Mouse (Mus musculus) testis, postnatal 10 days (tissue): ENCODE data around the gene Tnks2.
"Not testable (repeated sequence)": the region's sequence is repeated elsewhere in the genome, so short reads cannot be mapped to it uniquely, and the experiment has no call there.

Experiments
- DNase-seq: peaks from one replicate; pipeline ENCODE4 v3.0.0; 2021; ENCODE audit warnings: low spot score

Gene Tnks2

DNA sequence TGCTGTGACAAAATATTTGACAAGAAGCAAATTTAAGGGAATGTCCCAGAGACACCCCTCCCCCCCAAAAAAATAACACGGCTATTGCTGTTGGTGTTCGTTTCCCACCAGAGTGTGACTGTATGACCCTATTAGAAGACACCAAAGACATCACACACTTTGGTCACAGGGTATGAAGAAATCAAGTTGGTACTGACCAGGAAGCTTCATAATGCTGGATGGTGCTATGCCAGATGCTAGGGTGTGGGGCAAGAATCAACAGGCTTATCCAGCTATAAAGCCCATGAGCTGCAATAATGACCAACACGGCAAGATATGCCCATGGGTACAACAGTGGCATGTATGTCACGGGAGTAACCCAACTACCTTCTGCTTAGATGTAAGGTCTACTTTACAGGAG is 11.3 kb upstream of the Tnks2 start:
- DNase-seq, result no peak

DNA sequence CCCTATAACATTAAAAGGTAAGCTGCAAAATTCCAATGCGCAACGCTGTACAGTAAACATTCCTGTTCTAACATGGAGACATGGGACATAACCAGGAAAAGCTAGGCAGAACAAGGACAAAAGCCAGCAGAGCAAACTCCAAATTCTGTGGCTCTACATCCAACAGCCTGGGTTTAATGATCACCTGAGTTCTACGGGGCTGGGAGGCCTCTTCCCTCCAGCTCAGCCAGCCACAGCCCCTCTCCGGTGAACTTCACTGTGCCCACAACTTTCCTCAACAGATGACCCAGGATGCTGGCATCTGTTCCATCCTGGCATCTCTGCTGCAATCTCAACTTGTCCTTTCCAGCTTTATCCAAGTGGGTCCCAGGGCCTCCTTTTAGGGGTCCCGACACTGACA is 6.4 kb upstream of the Tnks2 start:
- no peak for DNase-seq

DNA sequence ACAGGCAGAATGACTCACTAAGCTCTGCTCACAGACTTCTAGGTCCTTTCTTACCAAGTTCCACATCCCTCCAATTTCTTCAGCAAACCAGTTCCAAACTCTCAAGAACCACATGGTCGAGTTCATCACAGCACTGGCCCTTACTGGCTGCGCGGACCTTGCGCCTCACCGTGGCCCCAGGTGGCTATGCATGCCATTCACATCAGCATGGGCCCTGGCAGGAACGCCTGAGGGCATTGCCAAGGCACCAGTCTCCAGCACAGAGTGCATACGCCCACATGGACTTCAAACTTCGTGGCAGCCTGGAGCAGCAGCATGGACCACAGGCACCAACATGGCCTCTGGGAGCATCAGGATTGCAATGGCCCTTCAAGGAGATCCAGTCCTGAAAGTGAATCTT is 5.7 kb upstream of the Tnks2 start:
- no peak for DNase-seq

DNA sequence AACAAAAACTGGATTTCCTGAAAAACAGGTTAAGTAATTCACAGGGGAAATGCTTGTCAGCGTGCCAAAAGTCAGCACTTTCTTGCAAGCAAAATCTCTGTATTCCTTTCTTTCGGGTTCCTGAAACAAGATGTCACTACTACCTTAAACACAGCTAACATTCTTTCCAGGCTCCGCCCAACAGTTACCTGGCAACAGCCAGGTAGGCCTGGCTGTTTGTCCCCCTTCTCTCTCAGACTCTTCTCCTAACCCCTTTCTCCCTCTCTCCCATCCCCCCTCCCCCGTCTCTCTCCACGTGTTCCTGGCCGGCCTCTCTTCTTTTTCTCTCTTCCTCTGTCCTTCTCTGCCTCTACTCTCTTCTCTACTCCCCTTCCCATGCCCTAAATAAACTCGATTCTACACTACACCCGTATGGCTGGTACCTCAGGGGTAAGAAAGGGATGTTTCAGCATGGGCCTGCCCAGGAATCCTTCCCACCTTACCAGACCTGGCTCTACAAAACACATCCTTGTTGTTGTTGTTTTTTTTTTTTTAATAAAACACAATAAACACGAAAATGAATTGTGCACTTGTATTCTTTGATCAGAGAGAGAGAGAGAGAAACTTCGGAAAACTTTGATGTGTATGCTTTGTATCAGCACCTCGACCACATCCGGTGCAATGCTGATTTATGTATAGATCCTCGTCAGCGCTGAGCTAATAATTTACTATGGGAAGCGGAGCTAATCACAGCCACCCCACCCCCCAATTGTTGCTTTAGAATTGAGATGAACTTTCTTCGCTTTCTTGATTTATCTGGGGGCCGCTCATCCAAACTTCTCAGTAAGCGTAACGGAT is 863 bp upstream of the Tnks2 start:
- DNase-seq, result peak; percentile 63

DNA sequence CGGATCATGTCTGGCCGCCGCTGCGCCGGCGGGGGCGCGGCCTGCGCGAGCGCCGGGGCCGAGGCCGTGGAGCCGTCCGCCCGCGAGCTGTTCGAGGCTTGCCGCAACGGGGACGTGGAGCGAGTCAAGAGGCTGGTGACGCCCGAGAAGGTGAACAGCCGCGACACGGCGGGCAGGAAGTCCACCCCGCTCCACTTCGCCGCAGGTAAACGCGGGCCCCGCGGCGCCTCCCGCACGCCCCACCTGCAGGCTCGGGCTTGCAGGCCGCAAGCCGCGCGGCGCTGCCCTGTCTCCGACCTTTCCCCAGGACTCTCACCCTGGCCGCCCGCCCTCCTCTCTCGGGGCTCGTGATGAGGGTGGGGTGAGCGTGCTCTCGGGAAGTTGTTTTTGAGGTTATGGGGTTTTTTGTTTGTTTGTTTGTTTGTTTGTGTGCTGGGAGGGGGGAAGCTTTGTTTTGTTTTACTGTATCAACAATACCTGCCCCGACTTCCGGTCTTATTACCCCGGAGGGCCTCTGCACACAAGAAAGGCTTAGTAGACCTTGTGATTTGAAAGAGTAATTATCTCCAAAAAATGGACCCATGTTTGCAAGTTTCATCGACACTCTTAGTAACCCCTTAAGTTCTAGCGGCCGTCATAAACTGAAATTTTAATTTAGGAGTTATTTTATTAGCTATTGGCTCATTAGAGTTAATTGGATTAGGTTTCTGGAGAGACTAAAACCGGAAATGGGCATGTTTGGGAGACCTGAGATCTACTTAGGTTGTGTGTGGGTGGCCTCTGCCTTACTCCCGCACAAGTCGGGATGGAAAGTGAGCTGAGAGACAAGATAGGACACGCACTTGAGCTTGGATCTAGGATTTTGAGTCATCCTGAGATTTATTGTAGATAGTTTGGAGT is 750 bp downstream of the Tnks2 start:
- DNase-seq, result peak; percentile 66

DNA sequence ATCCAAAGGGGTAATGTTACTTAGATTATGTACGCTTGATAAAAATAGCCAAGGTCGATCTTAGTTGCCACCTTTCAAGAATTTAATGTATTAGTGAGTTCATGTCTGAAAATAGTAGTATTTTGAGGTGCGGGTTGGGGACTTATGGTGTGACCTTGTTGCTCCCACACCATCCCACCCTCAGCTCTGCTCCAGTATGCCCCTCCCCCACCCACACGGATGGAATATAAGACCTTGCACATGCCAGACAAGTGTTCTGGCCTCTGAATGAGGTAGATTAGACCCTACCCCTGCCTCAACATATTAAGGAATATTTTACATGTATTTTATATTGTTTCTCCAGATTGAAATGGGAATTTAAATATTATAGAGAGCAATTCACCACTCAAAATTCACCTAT is 2.0 kb downstream of the Tnks2 start:
- peak; percentile 50 for DNase-seq

DNA sequence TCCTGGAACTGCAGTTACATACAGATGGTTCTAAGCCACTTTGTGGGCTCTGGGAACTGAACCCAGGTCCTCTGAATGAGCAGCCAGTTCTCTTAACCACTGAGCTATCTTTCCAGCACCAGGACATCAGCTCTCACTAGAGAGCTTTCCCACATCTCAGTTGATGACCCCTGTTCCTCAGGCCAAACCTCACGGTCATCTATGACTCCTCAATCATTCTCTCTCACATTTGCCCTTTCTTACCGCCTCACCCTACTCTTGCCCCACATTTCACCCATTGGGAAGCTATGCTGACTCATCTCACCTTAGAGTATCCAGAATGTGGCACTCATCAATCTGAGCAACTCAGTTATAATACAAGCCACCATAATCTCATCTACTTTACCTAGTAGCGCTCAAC is 6.3 kb downstream of the Tnks2 start:
- no peak for DNase-seq

DNA sequence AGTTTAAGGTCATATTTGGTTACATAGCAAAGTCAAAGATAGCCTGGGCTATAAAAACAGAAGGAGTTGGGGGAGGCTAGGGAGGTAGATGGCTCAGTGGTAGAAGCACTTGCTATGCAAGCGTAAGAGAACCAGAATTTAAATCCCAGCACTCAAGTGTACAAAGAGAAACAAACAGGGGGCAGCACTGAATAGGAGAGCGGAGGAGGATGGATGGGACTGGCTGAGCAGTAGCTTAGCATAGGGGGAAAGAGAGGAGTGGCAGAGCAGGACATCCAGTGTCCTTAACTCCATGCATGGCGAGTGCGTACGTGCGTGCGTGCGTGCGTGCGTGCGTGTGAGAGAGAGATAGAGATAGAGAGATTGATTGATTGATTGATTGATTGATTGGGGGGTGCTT is 9.8 kb downstream of the Tnks2 start:
- no peak for DNase-seq

DNA sequence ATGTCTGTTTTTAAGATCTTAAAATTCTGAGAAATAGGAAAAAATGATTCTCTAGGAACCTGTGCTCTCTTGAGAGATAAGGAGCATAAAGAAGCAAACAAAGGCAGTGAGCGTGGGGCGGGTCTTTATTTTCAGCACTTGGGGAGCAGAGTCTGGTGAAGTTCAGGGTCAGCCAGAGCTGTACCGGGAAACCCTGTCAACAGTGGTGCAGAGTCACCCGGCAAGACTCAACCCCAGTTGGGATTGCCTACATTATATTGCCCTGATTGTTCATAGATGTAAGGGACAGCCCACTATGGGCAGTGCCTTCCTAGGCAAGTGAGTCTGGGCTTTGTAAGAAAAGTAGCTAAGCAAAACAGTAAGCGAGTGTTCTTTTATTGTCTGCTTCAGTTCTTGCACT is 11.9 kb downstream of the Tnks2 start:
- DNase-seq, result no peak

DNA sequence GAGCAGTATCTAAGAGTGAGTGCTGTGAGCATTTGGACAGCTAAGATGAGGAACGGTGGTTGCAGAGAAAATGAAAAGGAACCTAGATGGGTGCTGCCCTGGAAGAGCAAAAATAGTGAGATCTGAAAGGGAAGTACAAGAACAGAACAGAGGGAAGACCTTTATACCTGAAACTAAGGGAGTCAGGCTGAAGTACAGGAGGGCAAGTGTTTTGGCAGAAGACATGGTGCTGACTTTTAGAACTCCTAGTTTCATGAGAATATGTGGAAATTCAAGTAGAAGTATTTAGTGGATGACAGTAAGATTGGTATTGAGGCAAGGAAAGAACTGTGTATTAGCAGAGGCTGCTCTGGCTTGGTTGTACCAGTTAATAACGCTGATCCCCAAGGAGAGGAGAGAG is 19.8 kb downstream of the Tnks2 start:
- no peak for DNase-seq

DNA sequence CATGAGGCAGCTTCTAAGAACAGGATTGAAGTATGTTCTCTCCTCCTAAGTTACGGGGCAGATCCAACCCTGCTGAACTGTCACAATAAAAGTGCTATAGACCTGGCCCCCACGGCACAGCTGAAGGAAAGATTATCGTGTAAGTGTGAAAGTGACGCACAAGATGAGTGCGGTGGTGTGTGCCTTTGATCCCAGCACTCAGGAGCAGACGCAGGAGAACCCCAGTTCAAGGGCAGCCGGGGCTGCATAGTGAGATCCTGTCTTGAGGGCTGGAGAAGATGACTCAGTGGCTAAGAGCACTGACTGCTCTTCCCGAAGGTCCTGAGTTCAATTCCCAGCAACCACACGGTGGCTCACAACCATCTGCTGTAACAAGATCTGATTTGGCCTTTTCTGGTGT is 23.8 kb downstream of the Tnks2 start:
- no peak for DNase-seq

DNA sequence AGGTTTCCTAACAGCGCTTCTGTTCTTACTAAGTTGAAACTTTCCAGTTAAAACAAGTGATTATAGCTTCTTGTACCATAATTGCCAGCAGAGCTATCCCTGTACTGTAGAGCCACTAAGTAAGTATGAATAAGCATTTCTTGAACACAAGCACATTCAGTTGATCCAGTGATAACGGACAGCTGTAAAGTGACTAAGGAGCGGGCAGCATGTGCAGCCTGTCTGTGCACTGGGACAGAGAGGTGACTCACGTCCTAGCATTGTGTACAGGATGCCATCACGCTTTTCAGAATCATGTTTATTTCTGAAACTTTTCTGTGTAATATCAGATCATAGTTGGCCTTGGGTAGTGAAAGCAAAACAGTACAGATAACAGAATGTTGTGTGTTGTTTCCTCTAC is 26.4 kb downstream of the Tnks2 start:
- no peak for DNase-seq

DNA sequence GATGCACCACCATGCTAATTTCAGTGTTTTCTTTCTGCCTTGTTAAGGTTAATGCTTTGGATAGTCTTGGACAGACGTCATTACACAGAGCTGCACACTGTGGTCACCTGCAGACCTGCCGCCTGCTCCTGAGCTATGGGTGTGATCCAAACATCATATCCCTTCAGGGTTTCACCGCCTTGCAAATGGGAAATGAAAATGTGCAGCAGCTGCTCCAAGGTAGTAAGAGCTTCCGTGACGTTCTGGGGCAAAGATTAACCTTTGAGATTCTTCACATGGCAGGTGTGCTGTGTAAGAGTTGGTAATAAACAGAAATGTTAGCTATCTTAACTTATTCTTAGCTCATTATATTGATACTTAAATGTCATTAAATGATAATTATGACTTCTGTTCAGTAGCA is 31.9 kb downstream of the Tnks2 start:
- no peak for DNase-seq

DNA sequence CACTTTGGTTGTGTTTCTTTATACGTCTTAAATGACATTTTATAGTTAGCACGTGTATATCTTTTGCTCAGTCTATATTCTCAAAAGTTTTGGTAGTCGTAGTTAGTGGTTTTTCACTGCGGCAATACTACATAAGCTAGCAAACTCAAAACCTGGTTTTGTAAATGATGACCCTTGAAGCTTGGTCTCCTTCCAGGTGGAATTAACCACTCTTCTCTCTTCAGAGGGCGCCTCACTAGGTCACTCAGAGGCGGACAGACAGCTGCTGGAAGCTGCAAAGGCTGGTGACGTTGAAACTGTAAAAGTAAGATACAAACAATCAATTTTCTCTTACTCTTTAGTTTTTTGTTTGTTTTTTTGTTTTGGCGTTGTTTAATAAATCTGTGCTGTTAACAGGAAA is 33.4 kb downstream of the Tnks2 start:
- DNase-seq, result no peak

DNA sequence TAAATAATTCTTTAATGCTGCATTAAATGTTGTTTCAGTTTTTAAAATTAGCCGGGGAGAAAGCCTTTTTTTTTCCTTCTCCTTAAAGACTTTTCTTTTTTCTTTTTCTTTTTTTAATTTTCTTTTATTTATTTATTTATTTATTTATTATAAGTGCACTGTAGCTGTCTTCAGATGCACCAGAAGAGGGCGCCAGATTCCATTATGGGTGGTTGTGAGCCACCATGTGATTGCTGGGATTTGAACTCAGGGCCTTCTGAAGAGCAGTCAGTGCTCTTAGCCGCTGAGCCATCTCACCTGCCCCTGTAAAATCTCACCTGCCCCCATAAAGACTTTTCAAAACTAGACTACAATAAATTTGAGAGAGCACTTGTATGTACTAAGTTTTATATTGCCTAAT is 34.6 kb downstream of the Tnks2 start:
- not testable (repeated sequence) for DNase-seq

DNA sequence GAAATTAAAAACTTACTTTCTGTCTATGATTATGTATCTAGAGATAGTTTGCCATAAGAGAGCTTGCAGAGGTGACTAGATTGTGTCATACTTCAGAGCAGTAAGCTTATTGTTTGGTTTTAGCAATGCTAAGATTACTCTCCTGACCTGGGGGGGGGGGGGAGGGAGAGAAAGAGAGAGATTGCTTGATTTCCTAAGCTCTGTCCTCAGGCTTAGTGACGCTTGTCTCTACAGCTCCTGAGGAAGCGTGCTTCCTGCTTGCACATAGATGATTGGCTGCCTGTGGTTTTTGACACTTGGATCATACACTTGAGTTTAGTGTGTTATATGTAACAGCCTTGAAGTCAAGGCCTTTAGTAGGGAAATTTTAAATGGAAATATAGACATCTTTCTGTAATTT is 40.6 kb downstream of the Tnks2 start:
- no peak for DNase-seq

DNA sequence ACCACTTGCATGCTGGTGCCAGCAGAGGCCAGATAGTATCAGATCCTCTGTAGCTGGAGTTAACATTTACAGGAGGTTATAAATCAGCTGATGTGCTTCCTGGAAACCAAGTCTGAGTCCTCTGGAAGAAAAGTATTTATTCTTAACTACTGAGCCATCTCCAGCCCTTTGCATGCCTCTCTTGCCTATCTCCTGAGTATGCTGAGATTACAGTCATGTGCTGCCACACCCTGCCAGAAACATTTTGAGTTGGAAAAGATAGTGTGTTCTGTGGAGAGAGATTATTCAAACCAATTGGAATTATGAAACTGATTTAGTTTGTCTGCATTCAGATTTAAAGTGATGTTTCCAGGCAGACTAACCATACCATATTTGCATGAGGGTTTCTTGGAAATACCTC is 43.3 kb downstream of the Tnks2 start:
- DNase-seq, result no peak

DNA sequence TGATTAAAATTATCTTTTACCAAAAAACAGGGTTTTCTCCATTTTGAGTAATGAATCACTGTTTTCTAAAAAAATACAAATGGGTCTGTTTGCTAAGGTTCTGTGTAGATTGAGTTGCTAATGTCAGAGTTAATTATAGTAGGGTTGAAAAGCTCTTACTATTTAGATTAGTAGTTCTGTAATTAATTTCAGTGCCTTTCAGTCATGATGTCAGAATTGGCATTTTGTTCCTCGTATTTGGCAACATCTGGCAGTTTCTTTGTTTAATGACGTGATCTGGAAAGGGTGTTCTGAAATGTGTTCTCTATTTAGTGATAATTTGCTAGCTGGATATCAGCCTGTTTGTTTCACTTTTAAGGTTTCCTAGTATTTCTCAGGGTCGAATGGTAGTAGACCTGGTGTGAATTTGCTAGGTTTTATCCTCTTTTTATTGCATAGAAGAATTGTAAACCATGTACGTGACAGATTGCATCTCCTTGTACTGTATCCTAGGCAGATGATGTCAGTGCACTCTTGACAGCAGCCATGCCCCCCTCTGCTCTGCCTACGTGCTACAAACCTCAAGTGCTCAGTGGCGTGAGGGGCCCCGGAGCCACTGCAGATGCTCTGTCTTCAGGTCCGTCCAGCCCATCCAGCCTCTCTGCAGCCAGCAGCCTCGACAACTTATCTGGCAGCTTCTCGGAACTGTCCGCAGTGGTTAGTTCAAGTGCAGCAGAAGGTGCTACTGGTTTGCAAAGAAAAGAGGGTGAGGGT is 44.9 kb downstream of the Tnks2 start:
- DNase-seq, result no peak

DNA sequence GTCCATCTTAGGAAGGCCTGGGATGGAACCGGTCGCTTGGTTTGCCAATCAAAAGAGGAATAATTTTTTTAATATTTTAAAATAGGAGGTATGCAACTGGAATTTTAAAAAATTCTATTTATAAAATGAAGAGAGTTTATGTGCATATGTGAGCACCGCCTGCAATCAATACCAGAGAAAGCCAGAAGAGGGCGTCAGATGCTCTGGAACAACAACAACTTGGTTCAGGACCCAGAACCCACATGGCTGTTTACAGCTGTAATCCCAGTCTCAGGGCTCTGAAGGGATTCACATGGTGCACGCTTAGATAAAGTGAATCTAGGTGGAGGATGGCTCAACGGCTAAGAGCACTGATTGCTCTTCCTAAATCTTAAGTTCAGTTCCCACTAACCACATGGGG is 49.1 kb downstream of the Tnks2 start:
- peak; percentile 54 for DNase-seq

DNA sequence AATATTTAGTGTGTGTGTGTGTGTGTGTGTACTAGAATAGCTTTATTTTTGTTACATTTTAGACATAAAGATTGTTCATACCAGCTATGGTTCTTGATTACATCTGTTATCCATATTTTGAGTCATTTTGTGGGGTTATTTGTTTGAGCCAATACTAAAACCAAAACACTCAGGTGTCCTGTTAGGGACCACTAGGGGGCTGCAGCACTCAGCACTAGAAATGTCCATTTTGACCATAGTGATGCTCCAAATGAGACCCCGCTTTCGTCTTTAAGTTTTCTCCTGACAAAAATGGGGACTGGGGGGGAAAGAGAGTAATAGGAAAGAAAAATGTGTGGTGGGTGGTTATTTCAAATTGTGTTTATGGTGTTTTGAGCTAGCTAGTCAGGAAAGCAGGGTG is 52.3 kb downstream of the Tnks2 start:
- no peak for DNase-seq

DNA sequence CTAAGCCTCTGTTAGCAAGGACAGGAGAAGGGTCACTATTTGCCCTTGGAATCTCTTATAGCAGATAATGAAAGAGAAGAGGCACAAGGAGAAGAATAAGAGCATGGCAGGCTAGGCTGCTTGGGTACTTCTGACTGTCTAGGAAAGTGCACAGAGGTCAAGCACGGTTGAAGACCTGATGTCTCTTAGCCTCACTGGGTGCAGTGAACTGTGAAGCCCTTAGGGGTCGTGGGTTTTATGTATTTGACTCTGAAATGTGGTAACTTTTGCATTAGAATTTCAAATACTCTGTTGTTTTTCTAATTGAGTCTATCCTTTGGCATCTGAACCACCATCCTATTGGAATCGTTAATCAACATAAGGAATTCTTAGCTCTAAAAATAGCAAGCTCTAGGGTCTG is 53.7 kb downstream of the Tnks2 start:
- DNase-seq, result no peak

DNA sequence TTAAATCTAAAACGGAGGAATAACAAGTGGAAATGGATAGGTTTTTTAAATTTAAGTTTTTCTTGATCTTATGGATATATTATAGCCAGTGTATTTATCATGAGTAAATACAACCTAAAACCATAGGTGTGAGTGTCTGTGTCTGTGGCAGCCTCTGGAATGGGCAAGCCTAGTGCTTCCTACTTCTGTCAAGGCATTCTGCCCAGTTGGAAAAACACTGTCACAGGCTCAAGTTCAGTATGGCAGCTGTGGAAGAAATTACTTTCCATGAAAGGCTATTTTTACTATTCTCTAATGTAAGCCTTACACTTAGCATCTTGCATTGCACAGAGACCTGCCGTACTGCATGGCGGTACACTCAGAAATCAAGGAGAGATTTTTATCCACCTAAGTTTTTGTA is 57.7 kb downstream of the Tnks2 start:
- no peak for DNase-seq
